Mouse (Mus musculus) embryonic facial prominence, embryonic 11.5 days (tissue): ENCODE results near the gene Fstl4. TPM values are rescaled to one million over a fixed set of nuclear protein-coding genes. Genes with fewer than 3 reads are reported as not detected.
A peak's percentile ranks its signal among the peaks of the same experiment; 100 is the strongest.

ENCODE experiments used
- ATAC-seq: fragments of 200-750 bp; cut with Nextera tagmentation; replicated peaks from 2 replicates; pipeline ENCODE4 v1.8.0; 2017; ENCODE audit warnings: low read depth; ENCODE audit not compliant: insufficient number of reproducible peaks, low FRiP score, low TSS enrichment
- DNase-seq: peaks from one replicate; pipeline ENCODE4 v3.0.0-alpha.2; 2015; ENCODE audit warnings: low spot score
- H3K27ac ChIP-seq: fragments of 300-500 bp; sonication (generic); replicated peaks from 2 replicates; pipeline ENCODE4 v1.5.1; 2014; ENCODE audit warnings: mild to moderate bottlenecking, low read depth, low read length, control low read depth
- H3K27me3 ChIP-seq: fragments of 300-500 bp; sonication (generic); 2 replicates; pipeline ENCODE4 v1.6.1; 2014; ENCODE audit warnings: mild to moderate bottlenecking, low read length, moderate library complexity, mixed read lengths; ENCODE audit not compliant: control insufficient read depth, insufficient read depth
- H3K36me3 ChIP-seq: fragments of 300-500 bp; sonication (generic); replicated peaks from 2 replicates; pipeline ENCODE4 v1.6.1; 2014; ENCODE audit warnings: low read depth, mild to moderate bottlenecking, low read length, moderate library complexity, mixed read lengths; ENCODE audit not compliant: control insufficient read depth, insufficient read depth
- H3K4me1 ChIP-seq: fragments of 300-500 bp; sonication (generic); 2 replicates; pipeline ENCODE4 v1.6.1; 2014; ENCODE audit warnings: low read length, mixed read lengths; ENCODE audit not compliant: control insufficient read depth, insufficient read depth
- H3K4me2 ChIP-seq: fragments of 300-500 bp; sonication (generic); 2 replicates; pipeline ENCODE4 v1.6.1; 2014; ENCODE audit warnings: low read depth, mild to moderate bottlenecking, control low read depth, low read length, moderate library complexity
- H3K4me3 ChIP-seq: fragments of 300-500 bp; sonication (generic); 2 replicates; pipeline ENCODE4 v1.5.1; 2014; ENCODE audit warnings: low read depth, low read length, control low read depth
- H3K9ac ChIP-seq: fragments of 300-500 bp; sonication (generic); replicated peaks from 2 replicates; pipeline ENCODE4 v1.6.1; 2014; ENCODE audit warnings: mild to moderate bottlenecking, control low read depth, low read length
- H3K9me3 ChIP-seq: fragments of 300-500 bp; sonication (generic); replicated peaks from 2 replicates; pipeline ENCODE4 v1.6.1; 2016; ENCODE audit warnings: mild to moderate bottlenecking, low read length, inconsistent platforms, mixed read lengths; ENCODE audit not compliant: control insufficient read depth
- WGBS: fragments of 180-500 bp; shearing (Covaris S2); extraction: QIAGEN DNeasy Blood & Tissue Kit; methylation state at CpG from one replicate; pipeline ENCODE4 v1.1.7; 2014; 5-methylcytosine and 5-hydroxymethylcytosine counted together
- polyA plus RNA-seq: library from polyadenylated mRNA; unstranded; fragments of >200 nt; fragmentation: Nextera tagmentation; extraction: Ambion mirVana; gene quantifications from 2 replicates; pipeline ENCODE4 v1.2.1, GENCODE M21; 2014

Gene Fstl4
- polyA plus RNA-seq, result 1.0 and 2.5 TPM in 2 replicates

DNA sequence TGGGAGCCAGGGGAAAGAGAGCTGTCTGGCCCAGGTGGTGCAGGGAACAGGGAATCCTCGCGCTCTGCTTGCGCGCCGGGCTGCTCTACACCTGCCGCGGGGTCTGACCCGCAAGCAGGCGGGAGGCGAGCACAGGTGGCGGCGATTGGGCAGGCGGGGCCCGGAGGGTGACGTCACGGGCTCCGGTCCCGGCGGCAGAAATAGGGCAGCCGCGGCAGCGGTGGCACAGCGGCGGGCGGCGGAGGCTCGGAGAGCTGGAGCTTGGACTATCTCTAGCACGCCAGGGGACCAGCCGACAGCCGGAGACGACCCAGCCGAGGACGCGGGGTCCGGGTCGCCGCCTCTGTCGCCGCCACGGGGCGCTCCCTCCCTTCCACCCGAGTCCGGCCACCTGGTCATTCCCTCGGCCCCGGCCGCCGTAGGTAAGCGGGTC lies at the start of gene Fstl4:
Gene Fstl4, plus strand, starts transcription at position 174 of the 433 bp plus-strand sequence.
- peak within 1 kb of the TSS; percentile 54 for H3K4me3 ChIP-seq
- H3K4me1 ChIP-seq, result no peaks in the 10 kb centered on the region; the same call in 1 of the 2 replicates
- no peak within 1 kb of the TSS for H3K27ac ChIP-seq
- peaks cover 35% of the 10 kb centered on the region for H3K27me3 ChIP-seq
- no peaks in the 10 kb centered on the region for H3K36me3 ChIP-seq
- WGBS, result under 1% methylated on average over 43 of the region's 48 CpGs
- no peaks in the 10 kb centered on the region for H3K9me3 ChIP-seq
- DNase-seq, result peak; percentile 35
- peak within 1 kb of the TSS; percentile 97 for H3K4me2 ChIP-seq
- H3K9ac ChIP-seq, result peak within 1 kb of the TSS; percentile 54
- ATAC-seq, result no peak

DNA sequence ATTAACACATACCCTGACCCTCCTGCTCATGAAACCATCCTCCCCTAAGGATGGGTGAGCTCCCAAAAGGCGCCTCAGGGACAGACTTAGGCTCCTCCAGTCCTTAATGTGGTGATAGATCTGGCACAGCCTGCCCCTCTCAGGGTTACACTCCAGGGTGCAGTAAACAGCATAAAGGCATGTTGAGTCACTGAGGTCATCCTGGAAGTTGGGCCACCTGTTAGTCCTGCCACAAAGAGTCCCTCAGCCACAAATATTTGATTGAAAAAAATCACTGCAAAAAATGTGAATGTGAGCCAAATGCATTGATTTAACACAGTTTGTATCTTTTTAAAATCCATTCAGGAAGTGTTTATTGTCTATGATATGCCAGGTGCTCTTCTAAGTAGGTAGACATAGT lies 45.9 kb upstream of the Fstl4 start:
- Histone ChIP-seq H3K36me3 (no peaks in the 10 kb centered on the region), H3K9ac (no peak overlapping the region), H3K4me2 (no peak overlapping the region), H3K4me3 (no peak overlapping the region), H3K9me3 (no peaks in the 10 kb centered on the region), H3K27ac (no peak overlapping the region), H3K27me3 (no peaks in the 10 kb centered on the region), H3K4me1 (no peaks in the 10 kb centered on the region)
- ATAC-seq (no peak), DNase-seq (no peak)
- 71% methylated on average over 1 of the region's 1 CpGs for WGBS

DNA sequence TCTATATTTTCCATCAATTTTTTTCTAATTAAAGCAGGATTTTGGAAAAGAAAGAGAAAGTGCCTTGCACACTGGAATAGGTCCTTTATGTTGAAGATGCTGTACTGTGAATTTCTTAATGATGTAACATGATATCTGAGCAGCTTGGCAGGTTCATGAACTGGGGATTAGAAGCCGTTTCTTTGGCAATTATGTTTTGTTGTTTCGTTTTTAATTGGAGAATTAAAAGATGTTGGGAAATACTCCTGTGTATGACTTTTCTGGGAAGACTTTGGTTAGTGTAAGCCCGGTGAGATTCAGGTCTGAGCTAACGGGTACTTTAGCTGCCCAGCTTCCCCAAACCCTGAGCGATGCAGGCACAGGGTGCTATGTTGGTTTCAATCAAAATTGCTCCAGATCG lies 43.3 kb upstream of the Fstl4 start:
- H3K4me1 ChIP-seq, result no peaks in the 10 kb centered on the region
- WGBS, result 59% methylated on average over 6 of the region's 6 CpGs
- H3K36me3 ChIP-seq, result no peaks in the 10 kb centered on the region
- H3K9ac ChIP-seq, result no peak overlapping the region
- no peaks in the 10 kb centered on the region for H3K9me3 ChIP-seq
- H3K27ac ChIP-seq, result no peak overlapping the region
- H3K27me3 ChIP-seq, result no peaks in the 10 kb centered on the region
- no peak for ATAC-seq
- no peak for DNase-seq
- no peak overlapping the region for H3K4me3 ChIP-seq
- H3K4me2 ChIP-seq, result no peak overlapping the region

DNA sequence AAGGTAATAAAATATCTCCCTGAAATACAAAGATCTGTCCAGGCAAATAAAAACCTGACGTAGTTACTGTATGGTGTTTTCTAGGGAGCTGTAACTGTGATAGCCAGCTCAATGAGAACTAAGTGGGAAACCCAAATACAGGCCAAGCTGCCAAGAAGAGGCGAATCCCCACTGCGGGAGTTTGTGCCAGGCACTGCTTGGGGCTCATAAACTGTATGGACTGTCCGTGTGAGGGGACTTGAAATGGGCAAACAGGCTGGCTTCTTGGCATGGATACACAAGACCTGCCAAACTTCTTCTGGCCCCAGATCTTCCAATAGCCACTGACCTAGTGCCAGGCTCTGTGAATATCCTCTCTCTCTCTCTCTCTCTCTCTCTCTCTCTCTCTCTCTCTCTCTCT lies 41.7 kb upstream of the Fstl4 start:
- Histone ChIP-seq H3K9ac (no peak overlapping the region), H3K27me3 (no peaks in the 10 kb centered on the region), H3K9me3 (no peaks in the 10 kb centered on the region), H3K36me3 (no peaks in the 10 kb centered on the region), H3K4me1 (no peaks in the 10 kb centered on the region), H3K4me2 (no peak overlapping the region), H3K4me3 (no peak overlapping the region), H3K27ac (no peak overlapping the region)
- ATAC-seq (no peak), DNase-seq (no peak)
- WGBS, result 87% methylated on average over 4 of the region's 4 CpGs

DNA sequence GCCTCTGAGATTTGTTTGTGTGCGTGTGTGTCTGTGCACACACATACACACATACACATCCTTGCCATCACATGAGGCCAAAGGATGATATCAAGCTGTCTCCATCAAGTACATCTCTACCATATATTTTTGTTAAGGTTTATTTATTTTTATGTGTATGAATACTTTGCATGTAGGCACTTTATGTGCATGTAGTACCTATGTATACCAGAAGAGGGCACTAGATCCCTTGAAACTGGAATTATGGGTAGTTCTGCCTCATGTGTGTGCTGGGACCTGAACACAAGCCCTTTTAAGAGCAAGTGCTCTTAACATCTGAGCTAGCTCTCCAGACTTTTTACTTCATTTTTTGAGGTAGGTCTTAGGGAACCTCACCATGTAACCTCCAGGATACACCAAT lies 38.4 kb upstream of the Fstl4 start:
- H3K9me3 ChIP-seq, result no peaks in the 10 kb centered on the region
- DNase-seq (no peak), ATAC-seq (no peak)
- H3K4me3 ChIP-seq, result no peak overlapping the region
- H3K9ac ChIP-seq, result no peak overlapping the region
- no peak overlapping the region for H3K27ac ChIP-seq
- 100% methylated on average over 1 of the region's 1 CpGs for WGBS
- no peaks in the 10 kb centered on the region for H3K27me3 ChIP-seq
- no peaks in the 10 kb centered on the region for H3K36me3 ChIP-seq
- no peaks in the 10 kb centered on the region for H3K4me1 ChIP-seq
- no peak overlapping the region for H3K4me2 ChIP-seq

DNA sequence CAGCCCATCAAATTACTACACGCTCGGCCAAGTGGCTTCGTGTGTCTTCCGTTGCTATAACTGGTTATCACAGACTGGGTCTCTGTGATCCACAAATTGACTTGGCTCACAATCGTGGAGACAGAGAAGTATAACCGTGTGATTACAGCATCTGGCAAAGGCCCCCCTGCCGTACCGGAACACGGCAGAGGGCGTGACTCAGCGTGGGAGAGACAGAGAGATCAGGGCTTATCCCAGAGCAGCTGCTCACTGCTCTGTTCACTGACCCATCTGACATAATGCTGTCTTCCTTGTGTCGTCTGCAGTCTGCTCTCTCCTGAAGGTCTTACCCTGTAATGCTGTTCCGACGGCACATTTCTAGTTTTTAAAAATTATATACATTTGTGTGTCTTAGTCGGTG lies 36.0 kb upstream of the Fstl4 start:
- Histone ChIP-seq H3K4me3 (no peak overlapping the region), H3K9me3 (no peaks in the 10 kb centered on the region), H3K4me2 (no peak overlapping the region), H3K27ac (no peak overlapping the region), H3K4me1 (no peaks in the 10 kb centered on the region), H3K27me3 (no peaks in the 10 kb centered on the region), H3K36me3 (no peaks in the 10 kb centered on the region), H3K9ac (no peak overlapping the region)
- DNase-seq (no peak), ATAC-seq (no peak)
- WGBS, result 84% methylated on average over 15 of the region's 15 CpGs

DNA sequence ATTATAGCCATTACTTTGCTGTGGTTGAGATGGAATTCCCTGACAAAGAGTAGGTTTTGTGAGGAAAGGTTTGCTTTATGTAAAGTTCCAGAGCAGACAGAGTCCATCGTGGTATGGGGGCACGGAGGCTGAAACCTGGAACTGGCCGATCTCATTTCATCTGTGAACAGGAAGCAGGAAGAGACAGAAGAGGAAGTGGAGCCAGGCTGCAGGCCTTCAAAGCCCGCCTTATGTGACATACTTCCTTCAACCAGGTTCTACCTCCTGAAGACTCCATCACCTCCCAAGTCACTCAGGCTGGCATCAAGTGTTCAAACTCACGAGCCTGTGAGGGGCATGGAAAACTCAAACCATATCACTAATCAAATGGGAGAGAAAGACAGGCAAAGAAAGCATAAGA lies 34.5 kb upstream of the Fstl4 start:
- Histone ChIP-seq H3K27ac (no peak overlapping the region), H3K9ac (no peak overlapping the region), H3K9me3 (no peaks in the 10 kb centered on the region), H3K4me2 (no peak overlapping the region), H3K4me1 (no peaks in the 10 kb centered on the region), H3K27me3 (no peaks in the 10 kb centered on the region), H3K4me3 (no peak overlapping the region), H3K36me3 (no peaks in the 10 kb centered on the region)
- DNase-seq, result no peak
- WGBS, result 85% methylated on average over 5 of the region's 5 CpGs
- no peak for ATAC-seq

DNA sequence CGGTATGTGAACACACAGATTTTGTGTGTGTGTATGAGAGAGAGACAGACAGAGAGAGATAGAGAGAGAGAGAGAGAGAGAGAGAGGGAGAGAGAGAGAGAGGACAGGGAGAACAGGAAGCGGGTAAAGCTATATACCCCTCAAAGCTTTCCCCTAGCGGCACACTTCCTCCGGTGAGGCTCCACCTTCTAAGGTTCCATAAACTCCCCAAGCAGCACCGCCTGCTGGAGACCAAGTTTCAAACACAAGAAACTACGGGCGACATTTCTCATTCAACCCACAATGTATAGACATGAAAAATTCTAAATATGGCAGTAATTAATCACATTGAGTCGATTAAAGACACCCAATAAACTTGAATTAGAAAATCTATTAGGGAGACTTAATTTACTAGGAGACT lies 32.5 kb upstream of the Fstl4 start:
- Histone ChIP-seq H3K4me1 (no peaks in the 10 kb centered on the region), H3K9ac (no peak overlapping the region), H3K4me2 (no peak overlapping the region), H3K27ac (no peak overlapping the region), H3K4me3 (no peak overlapping the region), H3K27me3 (no peaks in the 10 kb centered on the region), H3K36me3 (no peaks in the 10 kb centered on the region), H3K9me3 (no peaks in the 10 kb centered on the region)
- ATAC-seq (no peak), DNase-seq (peak; percentile 28)
- 53% methylated on average over 8 of the region's 8 CpGs for whole genome bisulfite sequencing
